ENCODE assay signal across 8 mouse cellular contexts in genomic region chr3:83763551-83764548, GRCm38 (mm10). TPM values are rescaled to one million over a fixed set of nuclear protein-coding genes. Genes with fewer than 3 reads are reported as not detected.
DNase-seq lines count a peak whose midpoint lies in the region; ATAC-seq lines count a peak whose summit lies in the region.

No protein-coding gene starts in this region.

- no peaks in the 10 kb centered on the region for H3K36me3 ChIP-seq in hindbrain, embryonic 13.5 days
- H3K36me3 ChIP-seq in lung, embryonic 15.5 days, result no peaks in the 10 kb centered on the region

- 8% methylated on average over 40 of the region's 40 CpGs for WGBS in hindbrain, embryonic 13.5 days
- 8% methylated on average over 40 of the region's 40 CpGs for whole genome bisulfite sequencing in lung, embryonic 15.5 days

- no peaks in the 10 kb centered on the region for H3K9me3 ChIP-seq in hindbrain, embryonic 13.5 days
- H3K9me3 ChIP-seq in lung, embryonic 15.5 days, result no peaks in the 10 kb centered on the region

- peak; percentile 86 for DNase-seq in ES-CJ7 (ENCODE audit: low read depth, low spot score)
- DNase-seq in cerebellum, postnatal 25 days, result peak; percentile 63 to 78
- peak; percentile 64 to 77 for DNase-seq in frontal cortex, postnatal 36 days (ENCODE audit: low spot score in 2 of 2)
- DNase-seq in layer of hippocampus, postnatal 10 days (ENCODE audit: low spot score in 2 of 2), result peak; percentile 81 to 90
- peak; percentile 57 for DNase-seq in ovary, postnatal 10 days (ENCODE audit: low spot score)
- DNase-seq in thymus, postnatal 14 days, result peak; percentile 62

- no peak overlapping the region for H3K27ac ChIP-seq in hindbrain, embryonic 13.5 days
- no peak overlapping the region for H3K27ac ChIP-seq in lung, embryonic 15.5 days

- peak; percentile 85 for ATAC-seq in hindbrain, embryonic 13.5 days (ENCODE audit: low FRiP score)
- peak; percentile 53; the same call in 1 of the 2 replicates for ATAC-seq in lung, embryonic 15.5 days (ENCODE audit: borderline replicate concordance, extremely low read depth, low FRiP score, low TSS enrichment)

- peak overlapping the region; percentile 66 for H3K4me2 ChIP-seq in hindbrain, embryonic 13.5 days
- H3K4me2 ChIP-seq in lung, embryonic 15.5 days, result peak overlapping the region; percentile 82

- peak overlapping the region; percentile 70 for H3K9ac ChIP-seq in hindbrain, embryonic 13.5 days
- peak overlapping the region; percentile 27; the same call in 1 of the 2 replicates for H3K9ac ChIP-seq in lung, embryonic 15.5 days

- peaks cover 44% of the 10 kb centered on the region for H3K4me1 ChIP-seq in hindbrain, embryonic 13.5 days (replicated peaks)
- peaks cover 27% of the 10 kb centered on the region for H3K4me1 ChIP-seq in lung, embryonic 15.5 days

- H3K27me3 ChIP-seq in hindbrain, embryonic 13.5 days, result peaks cover 29% of the 10 kb centered on the region; the same call in 1 of the 2 replicates
- peaks cover 36% of the 10 kb centered on the region for H3K27me3 ChIP-seq in lung, embryonic 15.5 days

- H3K4me3 ChIP-seq in hindbrain, embryonic 13.5 days, result peak overlapping the region; percentile 43
- H3K4me3 ChIP-seq in lung, embryonic 15.5 days, result peak overlapping the region; percentile 39

RNA-seq across cellular contexts. Expression of gene Sfrp2, which starts 2.3 kb away (rescaled TPM):
- 71.1 and 83.7 TPM in 2 replicates for polyA plus RNA-seq in hindbrain, embryonic 13.5 days (2015; fragmentation: Nextera tagmentation; extraction: Ambion mirVana)
- total RNA-seq in layer of hippocampus, postnatal 10 days (2021), result 1 to 10 TPM; 6.4 to 6.7 TPM
- 85.4 and 86.6 TPM in 2 replicates for polyA plus RNA-seq in lung, embryonic 15.5 days (2015; fragmentation: Nextera tagmentation; extraction: Ambion mirVana)
